Mouse (Mus musculus) liver, embryonic 12.5 days (tissue): ENCODE data around the gene Mmp21. TPM values are rescaled to one million over a fixed set of nuclear protein-coding genes. Genes with fewer than 3 reads are reported as not detected.

Experiments
- ATAC-seq: fragments of 200-750 bp; cut with Nextera tagmentation; 2 replicates; pipeline ENCODE4 v1.8.0; 2017; ENCODE audit warnings: moderate number of reproducible peaks, mild to moderate bottlenecking, moderate library complexity
- H3K27ac ChIP-seq: fragments of 300-500 bp; sonication (generic); 2 replicates; pipeline ENCODE4 v1.5.1; 2016; ENCODE audit warnings: mild to moderate bottlenecking
- H3K27me3 ChIP-seq: fragments of 300-500 bp; sonication (generic); replicated peaks from 2 replicates; pipeline ENCODE4 v1.6.1; 2016; ENCODE audit warnings: mild to moderate bottlenecking, moderate library complexity
- H3K36me3 ChIP-seq: fragments of 300-500 bp; sonication (generic); 2 replicates; pipeline ENCODE4 v1.6.1; 2016; ENCODE audit warnings: mild to moderate bottlenecking, moderate library complexity
- H3K4me1 ChIP-seq: fragments of 300-500 bp; sonication (generic); 2 replicates; pipeline ENCODE4 v1.6.1; 2016
- H3K4me2 ChIP-seq: fragments of 300-500 bp; sonication (generic); 2 replicates; pipeline ENCODE4 v1.6.1; 2016; ENCODE audit warnings: mild to moderate bottlenecking, moderate library complexity
- H3K4me3 ChIP-seq: fragments of 300-500 bp; sonication (generic); 2 replicates; pipeline ENCODE4 v1.5.1; 2016; ENCODE audit warnings: mild to moderate bottlenecking, moderate library complexity
- H3K9ac ChIP-seq: fragments of 300-500 bp; sonication (generic); 2 replicates; pipeline ENCODE4 v1.6.1; 2016; ENCODE audit warnings: mild to moderate bottlenecking, moderate library complexity
- H3K9me3 ChIP-seq: fragments of 300-500 bp; sonication (generic); replicated peaks from 2 replicates; pipeline ENCODE4 v1.6.1; 2016; ENCODE audit warnings: mild to moderate bottlenecking, moderate library complexity
- WGBS: fragments of 180-500 bp; shearing (Covaris S2); methylation state at CpG from one replicate; pipeline ENCODE4 v1.1.7; 2016; ENCODE audit not compliant: insufficient replicate concordance; 5-methylcytosine and 5-hydroxymethylcytosine counted together
- polyA plus RNA-seq: library from polyadenylated mRNA; unstranded; fragments of >200 nt; fragmentation: Nextera tagmentation; extraction: Ambion mirVana; gene quantifications from 2 replicates; pipeline ENCODE4 v1.2.1, GENCODE M21; 2016

Gene Mmp21
- not detected in 2 replicates for polyA plus RNA-seq

DNA sequence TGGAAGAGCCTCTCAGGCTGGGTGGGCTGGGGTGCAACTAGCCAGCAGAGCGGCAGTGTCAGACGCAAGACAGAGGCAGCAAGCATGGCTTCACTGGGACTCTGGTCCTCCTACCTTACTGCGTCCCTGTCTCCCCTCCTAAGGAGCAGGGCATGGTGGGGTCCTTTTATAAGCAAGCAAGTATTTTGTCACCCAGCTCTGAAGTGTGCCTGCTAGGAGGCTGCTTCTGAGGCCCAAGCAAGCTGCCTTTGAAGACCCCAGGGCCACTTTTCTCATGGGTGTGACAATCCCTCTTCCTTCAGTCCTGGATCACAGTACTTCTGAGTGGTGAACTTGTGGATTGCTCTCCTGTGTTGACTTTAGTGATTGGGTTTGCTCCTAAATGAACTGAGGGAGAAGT, at the start of gene Mmp21:
Gene Mmp21 (minus strand): TSS at position 101 of the 400 bp plus-strand sequence.
- no peak within 1 kb of the TSS for H3K9ac ChIP-seq
- no peak within 1 kb of the TSS for H3K4me2 ChIP-seq
- no peaks in the 10 kb centered on the region for H3K27me3 ChIP-seq
- no peak within 1 kb of the TSS for H3K4me3 ChIP-seq
- peaks cover 12% of the 10 kb centered on the region for H3K36me3 ChIP-seq
- no peak for ATAC-seq
- 64% methylated on average over 3 of the region's 3 CpGs for WGBS
- H3K4me1 ChIP-seq = no peaks in the 10 kb centered on the region
- 0 out of 2 replicates have a peak, but pooled peaks cover 6% of the 10 kb centered on the region for H3K9me3 ChIP-seq
- no peak within 1 kb of the TSS for H3K27ac ChIP-seq

DNA sequence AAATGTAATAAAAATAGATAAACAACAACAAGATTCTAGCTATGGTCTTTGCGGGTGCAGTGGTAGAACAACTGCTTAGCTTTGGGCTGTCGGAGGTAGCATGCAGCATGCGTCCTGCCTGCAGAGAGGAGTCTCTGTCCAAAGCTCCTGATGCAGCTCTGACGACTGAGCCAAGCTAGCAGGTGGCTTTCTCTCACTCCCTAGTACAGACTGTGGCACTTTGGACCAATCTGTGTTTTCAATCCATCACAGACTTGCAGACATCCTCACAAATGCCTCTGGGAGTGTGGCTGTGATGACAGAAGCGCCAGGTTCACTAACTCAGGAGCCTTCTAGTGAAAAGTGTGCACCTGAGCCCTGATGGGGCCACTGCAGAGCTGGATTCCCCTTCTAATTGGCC, 49.5 kb upstream of the Mmp21 start:
- H3K4me2 ChIP-seq = no peak overlapping the region
- no peaks in the 10 kb centered on the region for H3K9me3 ChIP-seq
- WGBS = 73% methylated on average over 5 of the region's 5 CpGs
- H3K4me1 ChIP-seq = peaks cover 7% of the 10 kb centered on the region; the same call in 1 of the 2 replicates
- no peak for ATAC-seq
- no peak overlapping the region for H3K27ac ChIP-seq
- H3K4me3 ChIP-seq = no peak overlapping the region
- H3K9ac ChIP-seq = no peak overlapping the region
- no peaks in the 10 kb centered on the region for H3K27me3 ChIP-seq
- H3K36me3 ChIP-seq = peaks cover 25% of the 10 kb centered on the region

DNA sequence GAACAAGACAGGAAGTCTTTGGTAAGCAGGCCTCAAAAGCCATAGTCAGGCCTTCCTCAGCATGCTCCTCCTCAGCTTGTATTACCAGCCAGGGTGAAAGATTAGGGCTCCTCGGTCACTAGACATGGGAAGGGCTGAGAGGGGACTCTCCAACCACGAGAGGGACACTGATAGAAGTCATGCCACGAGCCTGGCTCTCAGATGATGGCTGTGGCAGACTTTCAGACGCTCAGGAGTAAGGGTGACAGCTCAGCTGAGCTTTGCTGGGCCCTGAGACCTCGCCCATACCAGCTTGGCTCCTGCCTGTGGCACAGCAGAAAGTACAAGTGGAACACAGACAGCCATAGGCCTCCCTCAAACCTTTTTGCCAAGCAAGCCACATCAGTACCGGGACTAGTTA, 47.2 kb upstream of the Mmp21 start:
- H3K27me3 ChIP-seq = no peaks in the 10 kb centered on the region
- no peak overlapping the region for H3K27ac ChIP-seq
- H3K36me3 ChIP-seq = peaks cover 33% of the 10 kb centered on the region
- no peak overlapping the region for H3K4me3 ChIP-seq
- no peak overlapping the region for H3K9ac ChIP-seq
- no peak for ATAC-seq
- 51% methylated on average over 6 of the region's 6 CpGs for WGBS
- H3K4me2 ChIP-seq = no peak overlapping the region
- H3K9me3 ChIP-seq = no peaks in the 10 kb centered on the region
- H3K4me1 ChIP-seq = peaks cover 7% of the 10 kb centered on the region; the same call in 1 of the 2 replicates

DNA sequence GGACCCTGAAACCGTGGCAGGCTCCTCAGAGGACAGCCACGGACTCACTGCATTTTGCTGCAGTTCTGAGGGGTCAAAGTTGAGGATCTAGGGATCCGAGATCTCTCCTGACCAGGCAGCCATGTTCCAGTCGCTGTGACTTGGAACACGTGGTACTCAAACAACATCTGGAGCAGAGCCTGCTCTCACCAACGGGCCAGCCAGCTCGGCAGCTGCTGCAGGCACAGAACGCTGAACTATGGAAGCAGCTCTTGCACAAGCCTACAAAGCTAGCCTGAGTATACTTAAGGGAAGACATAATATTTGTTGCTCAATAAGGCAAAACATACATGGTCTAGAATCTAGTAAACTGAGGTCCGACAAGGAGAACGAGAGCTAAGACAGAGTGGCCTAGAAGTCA, 45.7 kb upstream of the Mmp21 start:
- no peaks in the 10 kb centered on the region for H3K27me3 ChIP-seq
- ATAC-seq = no peak
- peaks cover 47% of the 10 kb centered on the region for H3K36me3 ChIP-seq
- H3K4me2 ChIP-seq = no peak overlapping the region
- H3K9me3 ChIP-seq = no peaks in the 10 kb centered on the region
- 82% methylated on average over 10 of the region's 10 CpGs for WGBS
- no peak overlapping the region for H3K27ac ChIP-seq
- peaks cover under 1% of the 10 kb centered on the region; the same call in 1 of the 2 replicates for H3K4me1 ChIP-seq
- no peak overlapping the region for H3K9ac ChIP-seq
- H3K4me3 ChIP-seq = no peak overlapping the region

DNA sequence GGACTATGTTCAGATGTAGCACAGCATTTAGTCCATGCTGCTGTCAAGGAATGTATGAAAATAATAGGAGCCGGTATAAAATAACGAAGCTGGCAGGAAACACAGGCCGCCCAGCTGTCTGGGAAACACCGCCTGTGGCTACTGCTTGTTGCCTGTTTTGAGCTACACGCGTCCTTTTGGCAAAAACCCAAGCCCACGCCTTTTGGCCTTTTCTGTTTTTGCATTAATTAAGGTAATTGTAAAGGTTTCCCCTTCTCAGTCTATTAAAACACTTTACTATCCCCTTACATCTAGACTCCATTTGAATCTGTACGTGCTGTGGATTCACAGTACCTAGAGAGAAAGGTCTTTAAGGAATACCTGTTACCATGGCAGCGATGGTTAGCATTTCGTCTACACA, 45.0 kb upstream of the Mmp21 start:
- Histone ChIP-seq H3K27ac (no peak overlapping the region), H3K9me3 (no peaks in the 10 kb centered on the region), H3K27me3 (no peaks in the 10 kb centered on the region), H3K4me2 (no peak overlapping the region), H3K9ac (no peak overlapping the region), H3K4me3 (no peak overlapping the region), H3K36me3 (peaks cover 55% of the 10 kb centered on the region), H3K4me1 (no peaks in the 10 kb centered on the region)
- ATAC-seq = no peak
- 89% methylated on average over 10 of the region's 10 CpGs for WGBS

DNA sequence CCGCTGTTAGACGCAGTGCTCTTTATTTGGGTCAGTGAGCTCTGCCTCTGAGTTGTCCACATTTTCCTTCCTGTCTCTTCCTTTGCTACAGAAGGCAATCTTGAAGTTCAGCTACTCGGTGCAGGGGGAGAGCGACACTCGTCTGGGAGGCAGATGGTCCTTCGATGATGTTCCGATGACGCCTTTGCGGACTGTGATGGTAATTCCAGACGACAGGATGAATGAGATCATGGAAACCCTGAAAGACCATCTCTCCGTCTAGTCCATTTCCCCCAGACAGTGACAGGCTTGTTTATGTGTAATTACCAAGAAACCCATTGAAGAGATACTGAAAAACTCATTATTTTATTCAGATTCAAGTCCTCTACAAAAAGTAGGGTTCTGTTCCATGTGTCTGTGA, 40.8 kb upstream of the Mmp21 start:
- Histone ChIP-seq H3K36me3 (peaks cover 97% of the 10 kb centered on the region), H3K4me2 (no peak overlapping the region), H3K4me3 (no peak overlapping the region), H3K27ac (no peak overlapping the region), H3K4me1 (no peaks in the 10 kb centered on the region), H3K9ac (no peak overlapping the region), H3K27me3 (no peaks in the 10 kb centered on the region), H3K9me3 (no peaks in the 10 kb centered on the region)
- ATAC-seq = no peak
- WGBS = 88% methylated on average over 11 of the region's 11 CpGs

DNA sequence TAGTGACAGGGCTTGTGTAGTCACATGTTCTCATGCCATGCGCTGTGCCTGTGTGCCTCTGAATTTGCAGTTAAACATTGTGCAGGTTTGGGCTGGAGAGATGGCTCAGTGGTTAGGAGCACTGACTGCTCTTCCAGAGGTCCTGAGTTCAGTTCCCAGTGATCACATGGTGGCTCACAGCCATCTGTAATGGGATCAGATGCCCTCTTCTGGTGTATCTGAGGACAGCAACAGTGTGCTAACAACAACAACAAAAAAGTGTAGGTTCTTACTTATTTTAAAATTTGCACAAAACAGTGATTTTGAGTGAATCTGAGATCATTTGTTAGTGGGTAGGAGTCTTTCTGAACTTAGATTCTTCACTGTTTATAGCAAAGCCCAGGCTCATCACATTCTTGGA, 38.7 kb upstream of the Mmp21 start:
- no peak overlapping the region for H3K27ac ChIP-seq
- no peaks in the 10 kb centered on the region for H3K4me1 ChIP-seq
- H3K9ac ChIP-seq = no peak overlapping the region
- H3K9me3 ChIP-seq = no peaks in the 10 kb centered on the region
- H3K36me3 ChIP-seq = peaks cover 100% of the 10 kb centered on the region
- H3K4me2 ChIP-seq = no peak overlapping the region
- H3K4me3 ChIP-seq = no peak overlapping the region
- ATAC-seq = no peak
- no peaks in the 10 kb centered on the region for H3K27me3 ChIP-seq
- WGBS = 91% methylated on average over 1 of the region's 1 CpGs

DNA sequence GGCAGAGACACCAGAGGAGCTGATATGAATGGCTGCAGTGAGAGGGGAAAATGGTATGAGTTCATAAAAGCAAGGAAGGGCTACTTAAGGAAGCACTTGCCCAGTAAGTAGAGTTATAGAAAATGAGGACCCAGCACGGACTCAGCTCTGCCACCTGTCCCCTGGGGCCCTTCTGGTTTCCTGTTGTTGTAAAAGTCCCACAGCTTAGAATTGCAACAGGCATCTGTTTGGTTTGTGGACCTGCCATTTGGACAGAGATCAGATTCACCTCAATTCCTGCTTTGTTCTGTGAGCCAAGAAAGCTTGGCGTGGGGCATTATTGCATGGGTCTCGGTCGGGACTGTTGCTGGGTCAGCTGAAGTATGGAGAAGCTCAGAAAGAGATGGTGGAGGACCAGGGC, 35.5 kb upstream of the Mmp21 start:
- H3K36me3 ChIP-seq = peaks cover 93% of the 10 kb centered on the region
- WGBS = 81% methylated on average over 4 of the region's 4 CpGs
- H3K9ac ChIP-seq = no peak overlapping the region
- H3K4me2 ChIP-seq = no peak overlapping the region
- H3K9me3 ChIP-seq = no peaks in the 10 kb centered on the region
- H3K27ac ChIP-seq = no peak overlapping the region
- ATAC-seq = no peak
- H3K27me3 ChIP-seq = no peaks in the 10 kb centered on the region
- peaks cover 18% of the 10 kb centered on the region for H3K4me1 ChIP-seq
- H3K4me3 ChIP-seq = no peak overlapping the region

DNA sequence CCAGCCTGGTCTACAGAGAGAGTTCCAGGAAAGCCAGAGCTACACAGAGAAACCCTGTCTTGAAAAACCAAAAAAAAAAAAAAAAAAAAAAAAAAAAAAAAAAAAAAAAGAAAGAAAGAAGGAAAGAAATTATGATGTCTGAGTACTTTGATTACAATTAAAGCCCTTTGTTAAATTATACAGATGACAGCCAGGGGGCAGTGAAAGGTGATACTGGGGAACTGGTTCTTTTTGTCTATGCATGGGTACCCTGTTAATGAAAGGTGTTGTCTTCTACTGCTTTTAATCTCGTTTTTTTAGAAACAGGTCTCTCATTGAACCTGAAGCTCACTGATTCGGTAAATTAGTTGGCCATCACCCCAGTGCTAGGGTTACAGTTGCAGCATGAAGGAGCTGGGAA, 27.4 kb upstream of the Mmp21 start:
- peak overlapping the region; percentile 92 for H3K4me2 ChIP-seq
- 79% methylated on average over 2 of the region's 2 CpGs for WGBS
- H3K4me1 ChIP-seq = peaks cover 61% of the 10 kb centered on the region
- no peak overlapping the region for H3K9ac ChIP-seq
- H3K4me3 ChIP-seq = peak overlapping the region; percentile 84; the same call in 1 of the 2 replicates
- no peaks in the 10 kb centered on the region for H3K27me3 ChIP-seq
- peak overlapping the region; percentile 7; the same call in 1 of the 2 replicates for H3K27ac ChIP-seq
- H3K36me3 ChIP-seq = peaks cover 22% of the 10 kb centered on the region
- no peak for ATAC-seq
- H3K9me3 ChIP-seq = no peaks in the 10 kb centered on the region

DNA sequence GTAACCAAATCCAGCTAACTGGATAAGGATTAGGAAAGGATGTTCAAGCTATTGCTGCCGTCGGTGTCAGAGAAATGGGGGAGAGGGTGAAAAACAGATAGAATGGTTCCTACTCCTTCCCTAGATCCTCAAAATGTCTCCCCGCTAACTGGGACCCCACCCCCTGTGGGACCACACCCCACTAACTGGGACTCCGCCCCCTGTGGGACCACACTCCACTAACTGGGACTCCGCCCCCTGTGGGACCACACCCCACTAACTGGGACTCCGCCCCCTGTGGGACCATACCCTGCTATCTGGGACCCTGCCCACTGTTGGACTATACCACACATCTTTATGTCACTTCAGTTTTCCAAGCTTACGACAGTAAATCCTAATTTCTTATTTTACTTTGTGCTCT, 24.0 kb upstream of the Mmp21 start:
- Histone ChIP-seq H3K9me3 (no peaks in the 10 kb centered on the region), H3K27ac (peak overlapping the region; percentile 62), H3K4me1 (peaks cover 62% of the 10 kb centered on the region), H3K9ac (no peak overlapping the region), H3K4me2 (0 out of 2 replicates have a peak overlapping the region, but pooled peaks have one; percentile 17), H3K27me3 (no peaks in the 10 kb centered on the region), H3K4me3 (no peak overlapping the region), H3K36me3 (peaks cover 36% of the 10 kb centered on the region)
- ATAC-seq = no peak
- 89% methylated on average over 7 of the region's 7 CpGs for WGBS

DNA sequence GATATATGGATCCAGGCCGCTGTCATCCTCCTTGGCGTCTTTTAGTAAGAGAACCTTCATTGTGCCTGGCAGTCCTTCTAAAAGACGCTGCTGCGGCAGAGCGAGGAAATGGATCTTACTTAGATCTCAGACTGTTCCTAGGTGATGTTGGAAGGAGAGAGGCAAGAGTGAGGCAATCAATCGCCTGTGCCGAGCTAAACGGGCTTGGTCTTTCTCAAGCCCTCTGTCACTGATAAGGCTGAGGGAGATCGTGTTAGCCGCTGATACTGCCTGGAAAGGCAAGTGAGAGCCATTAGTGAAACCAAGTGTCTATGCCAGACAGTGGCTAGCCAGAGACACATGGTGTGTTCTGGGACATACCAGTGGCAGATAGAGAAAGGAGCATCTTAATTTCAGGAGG, 22.5 kb upstream of the Mmp21 start:
- Histone ChIP-seq H3K27ac (peak overlapping the region; percentile 99), H3K27me3 (no peaks in the 10 kb centered on the region), H3K4me1 (peaks cover 70% of the 10 kb centered on the region), H3K4me3 (peak overlapping the region; percentile 70), H3K4me2 (peak overlapping the region; percentile 87), H3K9me3 (no peaks in the 10 kb centered on the region), H3K9ac (peak overlapping the region; percentile 80), H3K36me3 (peaks cover 48% of the 10 kb centered on the region)
- peak; percentile 84 for ATAC-seq
- WGBS = 19% methylated on average over 10 of the region's 10 CpGs

DNA sequence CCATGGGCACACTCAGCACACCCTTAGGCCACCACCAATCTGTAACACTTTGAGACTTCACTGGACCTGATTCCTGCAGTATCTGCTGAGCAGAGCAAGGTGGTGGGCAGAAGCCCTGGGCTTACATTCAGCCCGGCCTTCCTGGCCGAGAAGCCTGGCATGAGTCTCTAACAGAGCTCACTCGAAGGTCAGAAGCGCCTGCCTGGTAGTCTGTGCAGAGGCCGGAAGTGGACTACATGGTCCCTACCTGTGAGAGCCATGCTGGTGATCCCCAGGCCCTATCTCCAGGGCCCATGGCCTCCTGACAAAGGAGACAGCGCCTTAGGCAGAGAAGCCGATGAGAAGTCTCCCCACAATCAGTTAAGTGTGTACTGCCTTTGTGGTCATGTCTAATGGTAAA, 21.5 kb upstream of the Mmp21 start:
- H3K4me2 ChIP-seq = peak overlapping the region; percentile 87
- H3K4me1 ChIP-seq = peaks cover 75% of the 10 kb centered on the region
- H3K4me3 ChIP-seq = peak overlapping the region; percentile 70

DNA sequence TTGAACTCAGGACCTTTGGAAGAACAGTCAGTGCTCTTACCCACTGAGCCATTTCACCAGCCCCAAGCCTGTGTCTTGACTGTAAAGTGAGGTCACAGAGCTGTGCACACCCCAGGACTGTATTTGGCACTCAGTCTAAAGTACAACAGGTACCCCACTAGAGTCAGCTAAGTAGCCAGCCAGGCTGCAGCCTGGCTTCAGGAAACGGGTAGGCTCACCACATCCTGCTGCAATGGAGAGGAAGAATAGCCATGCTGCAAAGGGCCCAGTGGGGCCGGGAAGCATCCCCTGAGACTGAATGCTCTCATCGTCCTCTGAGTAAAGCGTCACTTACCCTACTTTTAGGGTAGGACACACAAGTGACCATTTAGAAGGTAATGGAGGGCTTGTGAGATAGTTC, 20.0 kb upstream of the Mmp21 start:
- peak overlapping the region; percentile 80 for H3K9ac ChIP-seq
- peak overlapping the region; percentile 70 for H3K4me3 ChIP-seq
- H3K9me3 ChIP-seq = no peaks in the 10 kb centered on the region
- peaks cover 83% of the 10 kb centered on the region for H3K4me1 ChIP-seq
- H3K4me2 ChIP-seq = peak overlapping the region; percentile 87
- peaks cover 72% of the 10 kb centered on the region for H3K36me3 ChIP-seq
- H3K27ac ChIP-seq = peak overlapping the region; percentile 99
- ATAC-seq = no peak
- 67% methylated on average over 4 of the region's 4 CpGs for WGBS
- H3K27me3 ChIP-seq = no peaks in the 10 kb centered on the region

More for the DNA sequence above, 21.5 kb upstream of the Mmp21 start:
- Histone ChIP-seq H3K9ac (peak overlapping the region; percentile 80), H3K36me3 (peaks cover 58% of the 10 kb centered on the region), H3K27me3 (no peaks in the 10 kb centered on the region), H3K9me3 (no peaks in the 10 kb centered on the region), H3K27ac (peak overlapping the region; percentile 99)
- WGBS = 37% methylated on average over 7 of the region's 7 CpGs
- no peak for ATAC-seq
